Mouse (Mus musculus) R1 (cell line): Measurements from ENCODE around the gene Fam114a2.
A peak's percentile ranks its signal among the peaks of the same experiment; 100 is the strongest.
"Not testable (repeated sequence)": the region's sequence is repeated elsewhere in the genome, so short reads cannot be mapped to it uniquely, and the experiment has no call there.

ENCODE experiments used
- DNase-seq: peaks from one replicate; pipeline ENCODE4 v3.0.0-alpha.2; 2018; ENCODE audit warnings: low read depth, low spot score

Fam114a2 gene

DNA sequence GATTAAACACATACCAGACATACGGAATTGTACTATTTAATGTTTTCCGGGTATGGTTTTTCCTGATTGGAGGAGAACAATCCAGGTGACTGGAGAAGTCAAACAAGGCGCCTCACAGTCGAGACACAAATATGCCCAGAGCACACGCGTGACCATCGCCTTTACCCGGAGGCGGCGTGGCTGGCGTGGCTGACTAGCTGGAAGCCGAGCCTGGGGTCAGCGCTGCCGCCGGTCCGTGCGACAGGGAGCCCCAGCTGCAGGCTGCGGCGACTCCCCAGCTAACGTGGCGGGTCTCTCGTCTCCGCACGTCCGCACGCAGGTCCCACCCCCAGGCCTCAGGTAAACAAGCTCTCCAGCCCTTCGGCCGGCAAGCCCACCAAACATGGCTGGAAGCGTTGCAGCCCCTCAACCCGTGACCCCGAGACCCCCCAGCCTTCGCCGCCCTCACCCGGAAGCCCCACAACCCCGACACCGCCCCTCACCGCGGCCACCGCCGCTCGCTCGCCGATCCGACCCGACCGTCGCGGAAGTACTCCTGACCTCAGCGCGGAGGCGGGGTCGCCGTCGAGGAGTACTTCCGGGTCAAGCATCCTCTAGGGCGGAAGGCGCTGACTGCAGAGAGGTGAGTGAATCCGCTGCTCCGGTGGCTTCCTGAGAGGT is at the start of gene Fam114a2, which contains the start of gene Mfap3:
Gene Fam114a2 (minus strand): TSS at position 527 of the 660 bp plus-strand sequence.
Gene Mfap3 (plus strand): TSS at position 574 of the 660 bp plus-strand sequence.
- DNase-seq = peak; percentile 91

DNA sequence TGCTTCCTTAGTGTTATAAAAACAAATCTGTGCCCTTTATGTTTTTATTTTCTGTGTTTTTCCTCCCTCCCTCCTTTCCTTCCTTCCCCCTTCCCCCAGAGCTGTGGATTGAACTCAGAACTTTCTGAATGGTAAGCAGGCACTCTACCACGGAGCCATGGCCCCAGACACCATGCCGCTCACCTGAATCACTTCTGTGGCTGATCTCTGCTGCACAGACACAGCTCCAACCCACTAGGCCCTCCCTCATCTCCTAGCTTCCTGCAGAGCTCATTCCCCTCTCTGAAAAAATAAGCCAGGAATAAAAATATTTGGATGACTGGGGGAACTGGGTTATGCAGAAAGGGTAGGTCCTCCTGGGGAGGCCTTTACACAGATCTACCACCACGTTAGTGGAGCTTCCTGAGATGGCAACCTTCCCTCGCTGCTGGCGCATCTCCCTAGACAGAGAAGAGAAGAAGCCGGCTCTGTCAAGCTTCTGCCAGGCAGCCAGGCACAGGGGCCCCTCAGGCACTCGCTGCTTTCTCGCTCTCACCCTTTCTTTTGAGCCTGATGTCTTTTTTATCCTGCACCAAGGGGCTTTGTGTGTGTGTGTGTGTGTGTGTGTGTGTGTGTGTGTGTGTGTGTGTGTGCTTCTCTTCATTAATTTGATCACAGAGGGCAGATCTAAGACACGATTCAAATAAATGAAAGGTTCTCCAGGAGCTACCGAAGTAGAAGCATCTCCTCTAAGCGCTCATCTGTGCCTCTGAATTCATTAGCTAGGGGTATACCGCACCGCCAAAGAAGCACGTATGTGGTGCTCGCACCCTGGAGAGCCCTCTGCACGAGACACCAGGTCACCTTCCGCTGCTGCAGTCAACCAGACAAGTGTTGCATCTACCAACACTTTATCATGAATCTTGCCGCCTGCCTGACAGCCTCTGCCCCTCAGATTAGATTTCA is 47.9 kb upstream of the Fam114a2 start:
- no peak for DNase-seq

DNA sequence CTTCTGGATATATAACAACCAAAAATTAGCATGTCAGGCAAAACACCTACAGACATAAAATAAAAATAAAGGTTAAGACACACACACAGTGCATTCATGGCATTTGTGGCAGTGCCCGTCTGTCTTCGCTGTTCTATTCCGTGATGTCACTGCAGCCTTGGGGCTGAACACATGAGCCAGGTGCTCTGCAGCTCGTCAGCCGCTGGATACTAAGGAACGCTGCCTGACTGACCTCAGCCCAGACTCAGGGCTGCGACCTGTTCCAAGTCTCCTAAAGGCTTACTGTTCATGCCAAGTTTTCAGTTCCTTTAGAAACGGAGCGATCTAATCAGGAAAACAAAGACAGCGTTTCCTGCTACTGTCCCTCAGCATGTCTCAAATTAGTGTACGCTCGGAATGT is 46.1 kb upstream of the Fam114a2 start:
- DNase-seq = no peak

DNA sequence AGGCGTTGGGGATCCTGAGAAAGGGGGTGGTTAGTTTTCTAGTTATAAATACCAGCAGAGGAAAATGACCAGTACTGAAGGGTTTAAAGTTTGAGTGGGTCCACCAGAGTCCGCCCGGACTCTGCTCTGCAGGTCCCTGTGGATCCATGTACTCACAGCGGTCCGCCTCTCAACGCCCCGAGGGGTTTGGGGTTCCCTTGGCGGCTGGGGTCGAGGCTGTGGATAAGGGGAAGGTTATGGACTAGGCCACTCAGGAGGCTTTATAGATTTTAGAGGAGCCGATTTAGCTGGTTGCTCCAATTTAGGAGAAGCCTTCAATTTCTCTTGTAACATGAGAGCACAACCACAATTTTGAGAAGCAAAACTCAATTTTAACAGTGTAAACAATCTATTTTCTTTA is 39.5 kb upstream of the Fam114a2 start:
- not testable (repeated sequence) for DNase-seq

DNA sequence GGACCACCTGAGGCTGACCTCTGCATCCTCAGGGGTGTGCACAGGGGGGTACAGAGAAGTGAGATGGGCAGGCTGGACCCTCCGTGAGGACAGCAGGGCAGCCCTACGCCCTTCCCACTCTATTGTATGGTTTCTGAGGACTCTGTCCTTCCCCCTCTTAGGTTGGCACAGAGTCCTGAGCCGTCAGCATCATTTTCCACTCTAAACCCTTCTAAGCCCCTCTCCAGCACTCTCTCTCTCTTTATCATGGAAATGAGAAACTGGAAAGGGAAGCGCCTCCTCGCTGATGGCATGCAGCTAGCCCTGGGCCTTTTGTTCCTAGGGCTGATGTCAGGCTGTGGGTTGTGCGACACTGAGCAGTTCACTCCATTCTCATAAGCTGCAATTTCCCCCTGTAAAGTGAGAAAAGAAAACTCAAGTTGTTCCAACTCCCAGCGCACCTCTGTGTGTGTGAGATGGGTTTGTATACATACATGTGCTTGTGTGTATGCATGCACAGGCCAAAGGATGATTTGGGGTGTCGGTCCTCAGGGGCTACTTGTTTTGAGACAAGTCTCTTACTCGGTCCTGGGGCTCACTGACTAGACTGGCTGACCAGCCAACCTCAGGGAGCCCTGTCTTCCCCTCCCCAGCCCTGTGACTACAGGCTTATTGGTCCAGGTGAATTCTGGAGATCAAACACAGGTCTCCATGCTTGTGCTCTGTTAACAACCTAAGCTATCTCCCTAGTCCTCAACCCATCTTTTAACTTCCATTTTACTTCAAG is 34.8 kb upstream of the Fam114a2 start:
- DNase-seq = no peak

DNA sequence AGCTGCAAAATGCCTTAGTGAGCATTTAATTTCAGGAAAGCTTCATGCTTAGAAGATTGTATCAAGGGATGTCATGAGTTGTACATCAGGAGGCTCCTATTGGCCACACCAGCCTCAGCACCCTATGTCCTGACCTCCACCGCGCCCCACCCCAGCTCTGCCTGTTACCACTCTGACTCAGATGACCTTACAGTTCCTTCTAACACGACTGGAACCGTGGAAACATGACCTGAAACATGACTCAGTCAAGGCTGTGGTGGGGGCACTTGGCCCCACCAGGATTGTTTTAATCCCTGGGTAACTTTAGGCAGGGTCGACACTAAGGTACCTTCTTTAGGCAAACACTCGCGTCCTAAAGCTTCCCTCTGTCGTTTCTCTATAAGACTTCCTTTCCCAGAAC is 32.6 kb upstream of the Fam114a2 start:
- DNase-seq = no peak

DNA sequence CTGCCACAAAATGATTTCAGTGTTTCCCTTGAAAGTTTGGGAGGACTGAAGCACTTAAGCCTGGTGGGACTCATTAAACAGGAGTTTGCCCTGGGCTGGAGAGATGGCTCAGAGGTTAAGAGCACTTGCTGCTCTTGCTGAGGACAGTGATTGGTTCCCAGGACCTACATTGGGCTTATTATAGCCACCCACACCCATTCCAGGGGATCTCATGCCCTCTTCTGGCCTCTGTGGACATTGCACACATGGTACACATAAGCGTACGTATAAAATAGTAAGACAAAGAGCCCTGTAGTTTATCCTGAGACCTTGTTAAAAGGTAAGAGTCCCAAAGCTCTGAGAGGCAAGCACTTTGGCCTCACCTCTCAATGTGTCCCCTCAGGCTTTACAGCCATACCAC is 31.8 kb upstream of the Fam114a2 start:
- DNase-seq = peak; percentile 53

DNA sequence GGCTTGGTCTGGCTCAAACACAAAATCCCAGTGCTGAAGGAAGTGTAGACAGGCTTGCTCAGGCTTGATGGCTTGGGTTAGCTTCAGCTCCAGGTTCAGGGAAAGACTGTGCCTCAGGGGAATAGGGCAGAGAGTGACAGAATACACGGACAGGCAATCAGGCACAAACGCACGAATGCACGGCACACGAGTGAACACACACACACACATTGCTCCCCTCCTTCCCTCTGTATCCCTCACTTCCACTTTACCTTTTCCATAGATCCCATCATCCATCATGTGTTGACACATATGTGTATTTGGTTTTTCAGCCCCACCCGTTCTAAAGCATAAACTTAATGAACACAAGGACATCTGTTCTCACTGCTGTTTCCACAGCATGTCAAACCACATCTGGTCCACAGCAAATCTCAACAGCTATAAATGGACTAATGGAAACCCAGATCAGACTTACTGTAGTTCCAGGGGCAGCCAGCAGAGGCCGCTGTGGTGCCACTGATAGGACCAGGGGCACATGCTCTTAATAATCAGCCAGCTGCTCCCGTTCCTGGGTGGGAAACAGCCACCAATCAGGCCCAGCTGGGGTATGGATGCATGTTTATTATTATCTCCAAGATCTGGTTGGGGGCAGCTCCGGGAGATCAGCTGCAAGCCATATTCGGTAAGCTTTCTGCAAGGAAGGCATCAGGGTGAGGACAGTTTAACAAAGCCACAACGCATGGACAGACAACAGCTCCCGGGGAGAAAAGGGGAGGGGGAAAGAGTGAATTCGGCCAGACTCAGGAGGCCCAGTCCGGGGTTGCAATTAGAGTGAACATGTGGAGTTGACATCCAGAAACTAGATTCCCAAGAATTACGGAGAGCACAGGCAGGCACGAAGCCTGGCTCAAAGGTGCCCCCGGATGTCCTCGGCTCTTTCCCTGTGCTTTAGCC is 30.5 kb upstream of the Fam114a2 start:
- peak; percentile 70 for DNase-seq

DNA sequence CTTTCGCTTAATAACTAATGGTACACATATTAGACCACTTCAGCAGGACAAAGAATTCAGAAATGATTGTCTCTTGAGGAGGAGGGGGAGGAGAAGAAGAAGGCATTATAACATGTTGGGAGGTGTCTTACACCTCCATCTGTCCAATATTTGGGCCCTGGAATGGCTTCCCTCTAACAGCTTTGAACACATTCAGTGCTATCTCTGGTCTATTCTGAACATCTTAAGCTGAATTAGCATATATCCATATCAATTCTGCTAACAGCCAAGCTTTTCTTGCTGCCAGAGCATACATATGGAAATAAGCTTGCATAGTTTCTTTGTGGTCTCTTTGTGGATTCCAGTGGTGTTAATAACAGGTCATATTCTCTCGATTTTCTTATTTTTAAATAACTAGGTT is 22.3 kb upstream of the Fam114a2 start:
- no peak for DNase-seq

DNA sequence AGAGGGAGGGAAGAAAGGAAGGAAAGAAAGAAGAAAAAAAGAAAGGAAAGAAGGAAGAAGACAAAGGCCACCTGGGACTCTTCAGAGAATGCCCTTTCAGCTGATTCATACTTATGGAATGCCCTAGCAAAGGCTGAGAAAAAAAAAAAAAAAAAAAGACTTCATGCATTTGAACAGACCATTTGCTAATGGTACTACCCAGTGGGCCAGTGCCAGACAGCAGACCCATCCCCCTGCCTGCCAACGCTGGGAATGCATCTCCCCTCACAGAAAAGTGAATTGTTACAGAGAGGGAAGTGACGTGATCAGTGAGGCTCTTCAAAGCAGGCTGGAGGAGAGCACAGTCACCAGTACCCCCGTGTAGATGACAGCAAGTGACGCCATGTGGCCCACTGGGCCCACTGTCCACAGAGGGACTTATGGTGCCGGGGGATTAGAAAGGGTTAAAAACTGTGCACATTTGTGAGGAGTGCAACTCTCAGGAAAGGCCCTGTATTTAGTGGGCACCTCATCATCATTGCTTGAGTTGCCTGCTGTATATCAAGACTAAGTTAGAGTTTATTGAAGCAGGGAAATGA is 21.5 kb upstream of the Fam114a2 start:
- DNase-seq = no peak

DNA sequence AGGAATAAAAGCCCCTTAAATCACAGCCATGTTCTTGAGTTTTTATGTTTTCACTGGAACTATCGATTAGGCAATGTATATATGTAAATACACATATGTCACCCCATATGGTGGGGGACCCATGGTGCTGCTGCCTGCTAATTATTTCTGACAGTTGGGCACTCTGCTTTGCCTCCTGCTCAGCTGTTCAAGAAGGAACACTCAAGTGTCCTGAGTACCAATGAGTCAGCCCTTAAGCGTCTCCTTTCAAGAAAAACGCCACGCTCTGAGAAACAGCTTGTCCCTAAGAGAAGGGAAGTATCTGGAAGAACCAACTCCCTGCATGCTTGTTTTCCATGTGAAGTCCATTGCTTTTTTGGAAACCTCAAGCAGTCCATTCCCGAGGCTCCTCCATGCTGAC is 17.5 kb upstream of the Fam114a2 start:
- no peak for DNase-seq

DNA sequence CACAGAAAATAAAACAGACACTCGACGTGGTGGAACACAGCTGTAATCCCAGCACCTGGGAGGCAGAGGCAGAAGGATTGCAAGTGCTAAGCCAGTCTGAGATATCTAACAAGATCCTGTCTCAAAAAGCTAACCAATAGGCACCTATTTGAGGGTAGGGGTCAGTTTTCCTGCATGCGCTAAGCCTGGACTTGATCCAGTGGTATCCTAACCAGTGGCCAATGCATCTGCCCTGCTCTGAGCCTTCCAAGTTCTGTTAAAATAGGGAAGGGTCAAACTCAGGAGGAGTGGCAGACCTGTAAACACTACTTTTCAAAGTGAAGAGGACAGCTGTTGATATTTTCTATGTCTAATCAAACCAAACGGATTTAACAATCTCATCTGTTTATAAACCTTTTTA is 13.9 kb upstream of the Fam114a2 start:
- DNase-seq = no peak

DNA sequence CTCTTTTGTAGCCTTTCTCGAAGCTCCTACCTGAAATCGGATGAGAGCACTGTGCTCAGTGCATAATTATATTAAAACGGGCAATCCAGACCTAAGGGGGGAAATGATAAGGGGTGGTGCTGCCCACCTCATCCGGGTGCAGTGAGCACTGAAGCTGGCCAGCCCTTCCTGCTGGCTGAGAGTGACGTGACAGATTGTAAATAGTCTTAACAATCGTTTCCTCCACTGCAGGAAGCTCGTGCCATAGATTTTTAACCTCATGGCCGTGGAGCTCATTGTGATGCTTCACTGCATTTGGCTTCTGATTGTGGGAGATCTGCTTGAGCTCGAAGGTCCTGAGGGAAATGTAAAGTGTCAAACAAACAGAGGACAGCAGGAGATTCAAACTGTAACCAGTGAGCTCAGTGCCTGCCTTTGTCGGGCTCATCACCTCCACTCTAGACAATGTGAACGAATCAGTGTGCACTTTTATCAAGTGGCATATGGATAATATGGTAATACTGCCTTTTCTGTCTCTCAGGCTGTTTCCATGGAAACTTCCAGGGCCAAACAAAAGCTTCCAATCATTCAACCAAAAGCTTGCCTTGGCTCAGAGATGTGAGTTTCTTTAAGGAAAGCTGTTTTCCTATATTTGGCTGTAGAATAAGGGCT is 13.0 kb upstream of the Fam114a2 start:
- peak; percentile 81 for DNase-seq

DNA sequence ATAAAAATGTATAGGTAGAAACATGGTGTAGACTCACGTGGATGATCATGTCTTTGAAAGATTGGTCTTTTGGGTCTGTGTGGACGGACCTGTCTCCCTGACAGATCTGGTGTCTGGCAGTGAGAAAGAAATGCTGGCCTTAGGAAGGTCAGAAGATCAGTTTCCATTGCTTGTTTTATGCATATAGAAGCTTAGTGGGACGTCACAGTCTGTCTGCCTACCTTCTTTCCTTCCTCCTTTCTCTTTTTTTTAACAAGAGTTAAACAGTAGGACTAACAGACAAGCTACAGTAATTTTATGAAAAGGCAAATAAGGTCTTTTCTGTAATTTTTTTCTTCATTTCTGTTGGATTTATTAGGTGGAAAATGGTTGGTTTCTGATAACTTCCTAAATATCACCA is 10.7 kb upstream of the Fam114a2 start:
- no peak for DNase-seq

DNA sequence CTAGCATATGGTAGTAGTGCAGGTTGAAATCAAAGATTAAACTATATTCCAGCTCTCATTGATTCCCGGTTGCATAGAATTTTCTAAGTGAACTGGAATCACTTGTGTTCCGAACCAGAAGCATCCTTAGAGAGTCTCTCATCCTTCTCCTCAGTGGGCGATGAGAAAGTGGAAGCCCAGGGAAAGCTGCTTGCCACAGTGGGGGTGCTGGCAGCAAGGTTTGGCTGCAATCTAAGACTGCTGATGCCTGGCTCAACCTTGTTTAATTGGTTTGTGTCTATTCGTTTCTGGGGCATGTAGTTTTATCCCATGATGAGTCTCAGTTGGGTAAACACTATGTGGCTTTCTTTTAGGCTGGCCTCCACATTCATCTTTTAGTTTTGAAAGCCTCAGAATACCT is 9.1 kb upstream of the Fam114a2 start:
- no peak for DNase-seq

DNA sequence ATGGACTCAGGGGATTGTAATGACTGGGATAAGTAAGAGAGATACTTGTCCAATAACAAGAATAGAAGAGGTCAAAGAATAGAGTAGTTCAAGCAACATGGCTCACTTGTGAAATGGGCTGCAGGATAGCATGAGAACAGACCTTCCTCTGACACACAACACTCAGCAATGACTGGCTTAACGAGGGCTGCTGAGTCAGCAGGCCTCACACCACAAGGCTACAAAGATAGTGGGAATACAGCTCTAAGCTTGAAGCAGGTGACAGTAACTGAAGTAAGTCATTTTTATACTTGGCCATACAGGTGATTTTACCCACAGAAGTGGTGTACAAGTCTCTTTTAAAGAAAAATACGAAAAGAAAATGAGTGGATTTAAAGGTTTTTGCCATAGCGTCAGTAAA is 7.5 kb upstream of the Fam114a2 start:
- no peak for DNase-seq

DNA sequence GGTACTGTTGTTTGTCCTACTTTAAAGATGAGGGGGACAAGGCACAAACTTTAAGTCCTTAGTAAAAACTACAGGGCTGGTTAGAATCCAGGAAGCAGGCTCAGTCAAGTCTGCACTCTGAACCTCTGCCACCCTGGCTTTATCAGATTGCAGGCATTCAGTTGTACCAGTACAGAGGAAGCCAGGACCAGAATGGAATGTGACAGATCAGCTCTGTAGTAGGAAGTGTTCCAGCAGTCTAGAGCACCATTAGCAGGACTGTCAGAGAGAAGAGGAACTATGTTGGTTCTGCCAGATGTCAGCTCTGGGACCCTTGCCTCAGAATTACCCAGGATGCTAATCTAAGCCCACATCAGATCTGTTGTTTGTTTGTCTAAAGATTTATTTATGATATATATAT is 6.2 kb upstream of the Fam114a2 start:
- DNase-seq = no peak

DNA sequence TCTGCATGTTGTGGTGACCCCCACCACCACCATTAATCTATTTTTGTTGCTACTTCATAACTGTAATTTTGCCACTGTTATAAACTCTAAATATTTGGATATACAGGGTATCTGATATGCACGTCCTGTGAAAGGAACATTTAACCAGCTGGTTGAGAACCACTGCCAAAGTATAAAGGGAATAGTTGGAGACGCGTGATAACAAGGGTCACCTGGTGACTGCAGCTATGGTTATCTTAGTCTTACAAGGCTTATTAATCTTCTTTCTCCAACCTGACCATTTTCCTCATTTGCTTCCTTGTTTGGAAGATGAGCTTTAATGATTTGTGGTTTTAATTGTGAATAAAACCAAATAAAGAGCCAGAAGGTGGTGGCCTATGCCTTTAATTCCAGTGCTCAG is 5.0 kb upstream of the Fam114a2 start:
- DNase-seq = no peak

DNA sequence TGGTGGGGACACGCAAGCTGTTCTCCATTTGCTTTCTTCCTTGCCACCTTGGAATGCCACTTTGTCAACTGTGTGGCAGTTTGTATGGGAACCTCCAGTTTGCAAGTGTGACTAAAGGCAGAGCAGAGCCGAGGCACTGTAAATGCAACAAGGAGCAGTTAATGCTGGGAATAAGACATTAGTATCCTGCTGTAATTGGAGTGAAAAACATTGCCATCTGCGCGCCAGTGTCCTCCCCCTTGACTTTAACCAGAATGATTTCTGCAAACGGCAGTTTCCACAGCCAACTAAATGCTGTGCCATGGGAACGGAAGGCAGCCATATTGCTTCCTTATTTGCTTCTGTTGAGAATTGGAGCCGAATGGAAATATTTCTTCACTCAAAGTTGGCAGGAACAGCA is 3.6 kb upstream of the Fam114a2 start:
- DNase-seq = no peak

DNA sequence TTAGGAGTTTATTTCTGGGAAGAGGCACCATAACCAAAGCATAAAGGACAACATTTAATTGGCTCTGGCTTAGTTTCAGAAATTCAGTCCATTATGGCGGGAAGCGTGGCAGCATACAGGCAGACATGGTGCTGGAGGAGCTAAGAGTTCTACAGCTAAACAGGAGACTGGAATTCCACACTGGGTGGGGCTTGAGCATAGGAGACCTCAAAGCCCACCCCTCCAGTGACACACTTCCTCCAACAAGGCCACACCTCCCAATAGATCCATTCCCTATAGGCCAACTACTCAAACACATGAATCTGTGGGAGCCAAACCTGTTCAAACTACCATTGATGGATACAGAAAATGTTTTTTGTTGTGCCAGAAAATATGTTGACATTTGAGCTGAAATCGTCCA is 2.8 kb upstream of the Fam114a2 start:
- DNase-seq = peak; percentile 77
